Mouse (Mus musculus): ENCODE results near the gene Exosc10. TPM values are rescaled to one million over a fixed set of nuclear protein-coding genes. Genes with fewer than 3 reads are reported as not detected.

Exosc10 gene
- polyA plus RNA-seq, 1 experiment from 2014 or later, result 44.5 TPM

- DNase-seq, result no peak
- Histone ChIP-seq H3K4me3 (replicated peaks) (no peak overlapping the region), H3K9me3 (replicated peaks) (no peaks in the 10 kb centered on the region), H3K9ac (no peak overlapping the region), H3K27me3 (no peaks in the 10 kb centered on the region), H3K4me2 (no peak overlapping the region), H3K4me1 (replicated peaks) (peaks cover 25% of the 10 kb centered on the region), H3K27ac (no peak overlapping the region), H3K36me3 (peaks cover 77% of the 10 kb centered on the region)
- WGBS (ENCODE audit: insufficient replicate concordance), result 81% methylated on average over 9 of the region's 9 CpGs
- ATAC-seq (ENCODE audit: low read depth), result no peak
Measured at GRCm38 (mm10) chr4:148580765-148581164, 22.5 kb downstream of the Exosc10 start.

DNA sequence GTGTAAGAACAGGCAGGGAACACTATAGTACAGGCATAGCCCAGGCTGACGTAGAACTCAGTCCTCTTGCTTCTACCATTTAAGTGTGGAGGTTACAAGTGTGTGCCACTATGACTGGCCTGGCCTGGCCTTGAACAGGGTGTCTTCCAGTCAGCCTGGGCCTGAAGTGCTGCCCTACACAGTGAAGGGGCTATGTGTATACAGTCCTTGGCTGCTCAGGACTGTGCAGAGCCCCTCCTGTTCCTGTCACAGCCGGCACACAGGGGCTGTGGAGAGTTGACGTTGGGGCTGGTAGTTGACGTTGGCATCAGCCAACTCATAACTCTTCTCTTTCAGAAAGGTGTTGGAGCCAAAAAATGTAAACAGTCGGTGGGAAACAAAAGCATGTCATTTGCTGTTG is 23.2 kb downstream of the Exosc10 start:
- H3K4me2 ChIP-seq, result no peak overlapping the region
- DNase-seq (no peak), ATAC-seq (ENCODE audit: low read depth) (0 out of 2 replicates have a peak, but pooled peaks have one; percentile 19)
- H3K36me3 ChIP-seq, result peaks cover 71% of the 10 kb centered on the region
- H3K4me3 ChIP-seq (replicated peaks), result no peak overlapping the region
- peaks cover 26% of the 10 kb centered on the region for H3K4me1 ChIP-seq (replicated peaks)
- no peaks in the 10 kb centered on the region for H3K9me3 ChIP-seq (replicated peaks)
- no peak overlapping the region for H3K27ac ChIP-seq
- no peak overlapping the region; the same call in 1 of the 2 replicates for H3K9ac ChIP-seq
- WGBS (ENCODE audit: insufficient replicate concordance), result 77% methylated on average over 5 of the region's 5 CpGs
- H3K27me3 ChIP-seq, result no peaks in the 10 kb centered on the region

GRCm38 (mm10) chr4:148583257-148583656 is 25.0 kb downstream of the Exosc10 start:
- H3K4me3 ChIP-seq (replicated peaks), result no peak overlapping the region
- peaks cover 52% of the 10 kb centered on the region for H3K36me3 ChIP-seq
- no peak overlapping the region for H3K9ac ChIP-seq
- ATAC-seq (ENCODE audit: low read depth) (no peak), DNase-seq (no peak)
- no peaks in the 10 kb centered on the region for H3K27me3 ChIP-seq
- peaks cover 41% of the 10 kb centered on the region for H3K4me1 ChIP-seq (replicated peaks)
- H3K9me3 ChIP-seq (replicated peaks), result no peaks in the 10 kb centered on the region
- 15% methylated on average over 4 of the region's 4 CpGs for WGBS (ENCODE audit: insufficient replicate concordance)
- no peak overlapping the region for H3K27ac ChIP-seq
- H3K4me2 ChIP-seq, result no peak overlapping the region

GRCm38 (mm10) chr4:148586648-148587047 is 28.4 kb downstream of the Exosc10 start:
- WGBS (ENCODE audit: insufficient replicate concordance), result 16% methylated on average over 9 of the region's 9 CpGs

DNA sequence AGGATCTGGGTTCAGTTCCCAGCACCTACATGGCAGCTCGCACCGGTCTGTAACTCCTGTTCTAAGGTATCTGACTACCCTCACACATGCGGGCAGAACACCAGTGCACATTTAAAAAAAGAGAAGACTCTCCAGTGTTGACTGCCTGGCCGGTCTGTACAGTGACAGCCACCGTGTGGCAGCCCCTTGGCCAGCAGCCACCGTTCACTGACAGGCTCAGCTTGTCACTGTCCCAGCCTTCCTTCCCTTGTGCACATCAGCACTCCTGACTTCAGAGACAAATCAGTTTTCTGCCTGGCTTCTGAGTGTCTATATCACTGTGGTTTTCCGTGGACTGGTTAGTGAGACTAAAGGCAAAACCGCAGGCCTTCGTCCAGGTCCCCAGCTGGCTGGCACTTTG is 30.6 kb downstream of the Exosc10 start:
- 61% methylated on average over 9 of the region's 9 CpGs for WGBS (ENCODE audit: insufficient replicate concordance)
- Histone ChIP-seq H3K36me3 (peaks cover 14% of the 10 kb centered on the region), H3K27me3 (no peaks in the 10 kb centered on the region), H3K9me3 (replicated peaks) (no peaks in the 10 kb centered on the region), H3K9ac (no peak overlapping the region), H3K4me3 (replicated peaks) (no peak overlapping the region), H3K4me1 (replicated peaks) (peaks cover 46% of the 10 kb centered on the region), H3K27ac (no peak overlapping the region), H3K4me2 (no peak overlapping the region)
- DNase-seq (no peak), ATAC-seq (ENCODE audit: low read depth) (no peak)

More at GRCm38 (mm10) chr4:148586648-148587047, 28.4 kb downstream of the Exosc10 start:
- H3K27ac ChIP-seq, result no peak overlapping the region
- DNase-seq (no peak), ATAC-seq (ENCODE audit: low read depth) (no peak)
- peaks cover 19% of the 10 kb centered on the region for H3K36me3 ChIP-seq
- no peak overlapping the region for H3K9ac ChIP-seq
- no peaks in the 10 kb centered on the region for H3K9me3 ChIP-seq (replicated peaks)
- H3K4me2 ChIP-seq, result no peak overlapping the region
- H3K4me3 ChIP-seq (replicated peaks), result no peak overlapping the region
- no peaks in the 10 kb centered on the region for H3K27me3 ChIP-seq
- H3K4me1 ChIP-seq (replicated peaks), result peaks cover 44% of the 10 kb centered on the region

GRCm38 (mm10) chr4:148589565-148589964 is 31.3 kb downstream of the Exosc10 start:
- Histone ChIP-seq H3K27me3 (no peaks in the 10 kb centered on the region), H3K4me1 (replicated peaks) (peaks cover 45% of the 10 kb centered on the region), H3K4me2 (no peak overlapping the region), H3K9me3 (replicated peaks) (no peaks in the 10 kb centered on the region), H3K4me3 (replicated peaks) (no peak overlapping the region), H3K27ac (no peak overlapping the region), H3K36me3 (peaks cover 22% of the 10 kb centered on the region), H3K9ac (no peak overlapping the region)
- 77% methylated on average over 7 of the region's 8 CpGs for WGBS (ENCODE audit: insufficient replicate concordance)
- ATAC-seq (ENCODE audit: low read depth) (no peak), DNase-seq (no peak)

DNA sequence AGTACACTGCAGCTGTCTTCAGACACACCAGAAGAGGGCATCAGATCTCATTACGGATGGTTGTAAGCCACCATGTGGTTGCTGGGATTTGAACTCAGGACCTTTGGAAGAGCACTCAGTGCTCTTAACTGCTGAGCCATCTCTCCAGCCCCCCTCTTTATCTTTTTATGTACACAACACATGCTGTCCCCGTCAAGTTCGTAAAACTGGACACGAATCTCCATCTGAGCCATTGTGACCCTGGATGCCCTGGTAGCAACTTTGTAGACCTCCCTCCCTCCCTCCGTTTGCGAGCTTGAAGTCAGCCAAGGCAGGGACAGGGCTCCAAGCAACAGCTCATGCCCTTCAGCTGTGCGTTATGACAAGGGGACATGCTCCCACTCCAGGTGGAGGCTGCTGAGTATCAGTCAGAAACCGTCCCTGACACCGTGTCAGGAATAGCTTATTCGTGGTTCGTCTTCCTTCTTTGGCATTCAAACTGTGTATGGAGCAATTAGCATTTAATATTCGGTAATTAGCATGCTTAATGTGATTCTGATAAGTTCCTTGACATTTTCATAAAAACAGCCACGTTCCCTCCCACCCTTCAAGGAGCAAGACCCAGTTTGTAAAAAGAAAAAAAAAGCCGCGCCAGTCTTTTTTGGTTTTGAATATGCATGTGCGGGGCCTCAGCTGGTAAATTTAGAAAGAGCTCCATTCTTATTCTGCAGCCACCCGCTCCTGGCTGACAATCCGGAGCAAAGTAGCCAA is 32.4 kb downstream of the Exosc10 start:
- H3K4me1 ChIP-seq (replicated peaks), result peaks cover 48% of the 10 kb centered on the region
- no peak for DNase-seq

DNA sequence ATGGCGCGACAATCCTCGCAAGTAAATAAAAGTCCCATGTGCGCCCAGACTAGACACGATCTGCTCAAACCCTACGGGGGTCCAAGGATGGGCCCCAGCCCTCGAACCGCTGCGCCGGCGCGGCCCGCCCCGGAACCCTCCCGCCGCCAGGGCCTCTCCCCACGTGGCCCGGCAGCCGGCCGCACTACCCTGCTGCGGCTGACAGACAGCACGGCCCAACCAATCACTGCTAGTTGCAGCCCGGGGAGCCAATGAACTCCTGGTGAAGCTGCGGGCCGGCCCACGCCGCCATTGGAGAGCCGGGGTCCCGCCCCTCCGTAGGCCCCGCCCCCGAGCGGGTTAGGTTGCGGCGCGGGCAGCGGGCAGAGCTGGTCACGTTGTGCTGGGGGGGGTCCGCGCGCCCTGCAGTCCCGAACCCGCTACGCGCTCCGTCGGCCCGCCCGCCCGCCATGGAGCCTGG is 33.0 kb downstream of the Exosc10 start, which contains the start of gene Srm:
Srm (plus strand) TSS at position 333 of the 460 bp plus-strand sequence.
- peaks cover 48% of the 10 kb centered on the region for H3K4me1 ChIP-seq (replicated peaks)
- H3K27me3 ChIP-seq, result no peaks in the 10 kb centered on the region
- peak within 1 kb of the TSS; percentile 92 for H3K9ac ChIP-seq
- WGBS (ENCODE audit: insufficient replicate concordance), result under 1% methylated on average over 50 of the region's 50 CpGs
- H3K4me2 ChIP-seq, result peak within 1 kb of the TSS; percentile 96
- ATAC-seq (ENCODE audit: low read depth), result peak; percentile 99
- no peaks in the 10 kb centered on the region for H3K9me3 ChIP-seq (replicated peaks)
- H3K36me3 ChIP-seq, result peaks cover 38% of the 10 kb centered on the region
- DNase-seq, result peak; percentile 95
- H3K27ac ChIP-seq, result peak within 1 kb of the TSS; percentile 79
- peak within 1 kb of the TSS; percentile 93 for H3K4me3 ChIP-seq (replicated peaks)

More for the DNA sequence above, 32.4 kb downstream of the Exosc10 start:
- 3% methylated on average over 18 of the region's 18 CpGs for WGBS (ENCODE audit: insufficient replicate concordance)
- Histone ChIP-seq H3K36me3 (peaks cover 32% of the 10 kb centered on the region), H3K27me3 (no peaks in the 10 kb centered on the region), H3K4me2 (peak overlapping the region; percentile 96), H3K27ac (peak overlapping the region; percentile 40), H3K9ac (peak overlapping the region; percentile 58), H3K9me3 (replicated peaks) (no peaks in the 10 kb centered on the region), H3K4me3 (replicated peaks) (peak overlapping the region; percentile 93)
- no peak for ATAC-seq (ENCODE audit: low read depth)

- under 1% methylated on average over 51 of the region's 53 CpGs for WGBS (ENCODE audit: insufficient replicate concordance)
- peak; percentile 44 for ATAC-seq (ENCODE audit: low read depth)
- Histone ChIP-seq H3K4me1 (replicated peaks) (peaks cover 43% of the 10 kb centered on the region), H3K4me3 (replicated peaks) (peak overlapping the region; percentile 93), H3K27me3 (no peaks in the 10 kb centered on the region), H3K9me3 (replicated peaks) (no peaks in the 10 kb centered on the region), H3K9ac (peak overlapping the region; percentile 92), H3K36me3 (peaks cover 44% of the 10 kb centered on the region), H3K4me2 (peak overlapping the region; percentile 96), H3K27ac (peak overlapping the region; percentile 79)
- no peak for DNase-seq
Measured at GRCm38 (mm10) chr4:148591637-148592380, 33.6 kb downstream of the Exosc10 start.

DNA sequence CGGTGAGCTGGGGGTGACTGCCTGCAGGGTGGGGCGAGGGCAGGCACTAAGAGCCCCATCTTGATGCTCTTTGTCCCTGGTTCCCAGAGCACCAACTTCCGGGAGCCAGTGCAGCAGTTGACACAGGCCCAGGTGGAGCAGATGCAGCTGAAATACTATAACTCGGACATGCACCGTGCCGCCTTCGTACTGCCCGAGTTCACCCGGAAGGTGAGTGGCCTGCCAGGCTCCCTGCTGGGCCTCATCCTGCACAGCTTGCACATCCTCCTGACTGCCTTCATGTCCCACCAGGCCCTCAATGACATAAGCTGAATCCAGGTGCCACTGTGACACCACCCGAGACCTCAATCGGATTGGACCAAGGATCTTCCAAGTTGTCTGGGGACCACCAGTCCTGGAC is 35.8 kb downstream of the Exosc10 start:
- WGBS (ENCODE audit: insufficient replicate concordance), result 89% methylated on average over 11 of the region's 11 CpGs
- DNase-seq (no peak), ATAC-seq (ENCODE audit: low read depth) (no peak)
- Histone ChIP-seq H3K36me3 (peaks cover 66% of the 10 kb centered on the region), H3K4me3 (replicated peaks) (no peak overlapping the region), H3K4me1 (replicated peaks) (peaks cover 31% of the 10 kb centered on the region), H3K4me2 (no peak overlapping the region), H3K27ac (no peak overlapping the region), H3K9ac (no peak overlapping the region), H3K9me3 (replicated peaks) (peaks cover 6% of the 10 kb centered on the region), H3K27me3 (no peaks in the 10 kb centered on the region)

DNA sequence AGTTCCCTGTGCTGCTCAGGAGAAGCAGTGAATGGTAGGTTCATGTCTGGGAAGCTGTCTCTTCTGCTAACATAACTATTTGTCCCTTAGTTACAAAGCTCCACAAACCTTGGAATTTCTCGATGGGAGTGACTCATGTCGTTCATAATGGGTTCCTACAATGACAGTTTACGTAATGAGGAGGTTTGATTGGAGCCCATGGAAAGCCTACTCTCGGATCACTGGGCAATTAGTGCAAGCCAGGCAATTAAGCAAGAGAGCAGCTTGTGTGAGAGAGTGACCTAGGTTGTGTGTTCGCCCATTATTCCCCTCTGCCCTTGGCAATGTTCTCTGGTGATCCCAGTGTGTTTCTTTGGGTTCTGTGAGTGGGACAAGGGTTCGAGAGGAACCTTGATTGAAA is 37.7 kb downstream of the Exosc10 start:
- H3K9me3 ChIP-seq (replicated peaks), result peaks cover 6% of the 10 kb centered on the region
- no peak overlapping the region for H3K27ac ChIP-seq
- no peak overlapping the region for H3K4me3 ChIP-seq (replicated peaks)
- H3K9ac ChIP-seq, result no peak overlapping the region
- peaks cover 72% of the 10 kb centered on the region for H3K36me3 ChIP-seq
- ATAC-seq (ENCODE audit: low read depth) (no peak), DNase-seq (no peak)
- H3K4me1 ChIP-seq (replicated peaks), result peaks cover 36% of the 10 kb centered on the region
- H3K4me2 ChIP-seq, result no peak overlapping the region
- WGBS (ENCODE audit: insufficient replicate concordance), result 78% methylated on average over 6 of the region's 6 CpGs
- H3K27me3 ChIP-seq, result no peaks in the 10 kb centered on the region

Data from liver, embryonic 13.5 days (tissue).